ENCODE assay signal across 9 mouse cellular contexts in genomic region chr4:108834971-108835311, GRCm38 (mm10). TPM values are rescaled to one million over a fixed set of nuclear protein-coding genes. Genes with fewer than 3 reads are reported as not detected.
DNase-seq lines count a peak whose midpoint lies in the region; ATAC-seq and TF ChIP-seq lines count a peak whose summit lies in the region.
"Had no signal": no experiment of that assay in that cellular context is flagged by ENCODE, and none has a peak within 500 bp of the region (broad histone marks: within the 10 kb centered on the region; RNA-seq: fewer than 3 reads in every experiment).

No protein-coding gene starts in this region.

- 1% methylated on average over 15 of the region's 15 CpGs for WGBS in forebrain, embryonic 10.5 days
- WGBS in intestine, postnatal 0 days: under 1% methylated on average over 15 of the region's 15 CpGs
- under 1% methylated on average over 15 of the region's 15 CpGs for WGBS in midbrain, embryonic 11.5 days

- peak overlapping the region; percentile 79 to 89 for H3K4me3 ChIP-seq in MEL (ENCODE audit: control insufficient read depth in 1 of 2, insufficient read depth in 1 of 2, low read depth in 2 of 2, low read length in 2 of 2)
- peak overlapping the region; percentile 77 for H3K4me3 ChIP-seq in forebrain, embryonic 10.5 days
- peak overlapping the region; percentile 99 for H3K4me3 ChIP-seq in intestine, postnatal 0 days (ENCODE audit: low read depth, low read length)
- H3K4me3 ChIP-seq in midbrain, embryonic 11.5 days (ENCODE audit: low read depth, low read length): peak overlapping the region; percentile 78

- no peaks in the 10 kb centered on the region for H3K9me3 ChIP-seq in MEL (replicated peaks; ENCODE audit: insufficient read depth, low read length)
- H3K9me3 ChIP-seq in forebrain, embryonic 10.5 days: no peaks in the 10 kb centered on the region
- no peaks in the 10 kb centered on the region for H3K9me3 ChIP-seq in intestine, postnatal 0 days (ENCODE audit: control insufficient read depth)
- H3K9me3 ChIP-seq in midbrain, embryonic 11.5 days (ENCODE audit: control insufficient read depth, low read length): no peaks in the 10 kb centered on the region

- TF ChIP-seq POLR2A in MEL (IDR thresholded peaks at IDR 0.05; ENCODE audit: control insufficient read depth in 1 of 2, insufficient read depth in 1 of 2, low read depth in 1 of 2, low read length in 2 of 2, poor library complexity in 1 of 2): no peak

- peak overlapping the region; percentile 82 for H3K27ac ChIP-seq in MEL (ENCODE audit: control insufficient read depth, low read depth, low read length)
- peak overlapping the region; percentile 99 for H3K27ac ChIP-seq in forebrain, embryonic 10.5 days
- peak overlapping the region; percentile 91 for H3K27ac ChIP-seq in intestine, postnatal 0 days (ENCODE audit: low read depth, low read length)
- peak overlapping the region; percentile 99 for H3K27ac ChIP-seq in midbrain, embryonic 11.5 days (ENCODE audit: low read depth, low read length)

- H3K4me1 ChIP-seq in MEL (ENCODE audit: control insufficient read depth in 1 of 2, insufficient read depth in 2 of 2, low read length in 2 of 2): peaks cover 5 to 9% of the 10 kb centered on the region in 2 experiments
- peaks cover 33% of the 10 kb centered on the region for H3K4me1 ChIP-seq in forebrain, embryonic 10.5 days
- H3K4me1 ChIP-seq in intestine, postnatal 0 days (replicated peaks; ENCODE audit: control insufficient read depth, insufficient read depth, low read length): no peaks in the 10 kb centered on the region
- H3K4me1 ChIP-seq in midbrain, embryonic 11.5 days (ENCODE audit: control insufficient read depth, insufficient read depth, low read length): peaks cover 23% of the 10 kb centered on the region

- peaks cover 0 to 24% of the 10 kb centered on the region in 2 experiments; a peak in 2 of 4 replicates for H3K36me3 ChIP-seq in MEL (ENCODE audit: control insufficient read depth in 1 of 2, insufficient read depth in 2 of 2, low read length in 2 of 2)
- peaks cover 12% of the 10 kb centered on the region for H3K36me3 ChIP-seq in forebrain, embryonic 10.5 days (replicated peaks)
- H3K36me3 ChIP-seq in intestine, postnatal 0 days (ENCODE audit: control insufficient read depth, insufficient read depth): peaks cover 5% of the 10 kb centered on the region; the same call in 1 of the 2 replicates
- peaks cover under 1% of the 10 kb centered on the region; the same call in 1 of the 2 replicates for H3K36me3 ChIP-seq in midbrain, embryonic 11.5 days (ENCODE audit: control insufficient read depth, insufficient read depth, low read length)

- H3K9ac ChIP-seq in MEL (ENCODE audit: control insufficient read depth, low read depth, low read length, poor library complexity, severe bottlenecking): peak overlapping the region; percentile 67
- peak overlapping the region; percentile 96 for H3K9ac ChIP-seq in intestine, postnatal 0 days (ENCODE audit: low read depth, low read length)
- H3K9ac ChIP-seq in midbrain, embryonic 11.5 days (ENCODE audit: low read length): peak overlapping the region; percentile 97

- H3K4me2 ChIP-seq in intestine, postnatal 0 days (replicated peaks; ENCODE audit: low read depth): peak overlapping the region; percentile 73
- peak overlapping the region; percentile 83 for H3K4me2 ChIP-seq in midbrain, embryonic 11.5 days

- no peak for TF ChIP-seq RAD21 in MEL (IDR thresholded peaks at IDR 0.05; ENCODE audit: low read depth, low read length)

- ATAC-seq in intestine, postnatal 0 days: no peak
- no peak for ATAC-seq in midbrain, embryonic 11.5 days (ENCODE audit: low FRiP score)

- H3K27me3 ChIP-seq in MEL (ENCODE audit: control insufficient read depth in 1 of 2, insufficient read depth in 2 of 2, low read length in 2 of 2): no peaks in the 10 kb centered on the region
- no peaks in the 10 kb centered on the region for H3K27me3 ChIP-seq in forebrain, embryonic 10.5 days (ENCODE audit: poor library complexity, severe bottlenecking)
- no peaks in the 10 kb centered on the region for H3K27me3 ChIP-seq in intestine, postnatal 0 days (replicated peaks; ENCODE audit: control insufficient read depth, insufficient read depth, low read length)
- H3K27me3 ChIP-seq in midbrain, embryonic 11.5 days (ENCODE audit: control insufficient read depth, insufficient read depth, low read length): no peaks in the 10 kb centered on the region

- TF ChIP-seq CTCF in MEL (IDR thresholded peaks at IDR 0.05 in 2 of 3, conservative IDR thresholded peaks at IDR 0.05 in 1 of 3; ENCODE audit: control insufficient read depth in 1 of 3, insufficient read depth in 1 of 3, low read depth in 2 of 3, low read length in 3 of 3, poor library complexity in 1 of 3, severe bottlenecking in 1 of 3): no peak
- no peak; the same call in 1 of the 2 replicates for TF ChIP-seq CTCF in intestine, postnatal 0 days (IDR thresholded peaks at IDR 0.05; ENCODE audit: low read depth)

- H3K79me2 ChIP-seq in MEL (ENCODE audit: control insufficient read depth, insufficient read depth, low read length, poor library complexity): peaks cover 33% of the 10 kb centered on the region

- TF ChIP-seq EP300 in MEL (IDR thresholded peaks at IDR 0.05; ENCODE audit: low read depth in 1 of 2, low read length in 2 of 2): no peak

- DNase-seq in gastrocnemius, postnatal 10 days: peak; percentile 16
- DNase-seq in gastrocnemius, postnatal 25 days: no peak
- DNase-seq in MEL (ENCODE audit: low read depth, low spot score): no peak
- peak; percentile 25 for DNase-seq in forebrain, embryonic 10.5 days (ENCODE audit: extremely low spot score, low spot score)
- no peak for DNase-seq in midbrain, embryonic 11.5 days (ENCODE audit: low spot score, missing footprints)
- DNase-seq in layer of hippocampus, postnatal 14 days (ENCODE audit: low spot score in 2 of 2): no peak
- DNase-seq in layer of hippocampus, postnatal 25 days (ENCODE audit: extremely low spot score in 1 of 2, low spot score in 1 of 2): no peak

RNA-seq across cellular contexts. Expression of gene Txndc12, which starts 0.5 kb away (rescaled TPM):
- 10 to 100 TPM; 26.8 to 27.3 TPM for total RNA-seq in gastrocnemius, postnatal 10 days (2021)
- total RNA-seq in gastrocnemius, postnatal 25 days (2021): 10 to 100 TPM; 12.0 to 15.1 TPM
- total RNA-seq in MEL (2012; rRNA removed): 14.9 and 19.5 TPM in 2 replicates
- polyA plus RNA-seq in MEL (2012; ENCODE audit: insufficient read depth in 1 of 2, insufficient read length in 2 of 2, low read depth in 1 of 2, low replicate concordance in 2 of 2, missing spikeins in 1 of 2): 100 to 1,000 TPM in 1 of 2 experiments, 10 to 100 TPM in 1; 47.4 to 145 TPM
- polyA plus RNA-seq in forebrain, embryonic 10.5 days (2016; fragmentation: Nextera tagmentation; extraction: Ambion mirVana): 91.5 and 94.5 TPM in 2 replicates
- polyA plus RNA-seq in intestine, postnatal 0 days (2015; fragmentation: Nextera tagmentation; extraction: Ambion mirVana): 52.3 and 52.7 TPM in 2 replicates
- 112 and 113 TPM in 2 replicates for polyA plus RNA-seq in midbrain, embryonic 11.5 days (2014; fragmentation: Nextera tagmentation; extraction: Ambion mirVana)
- total RNA-seq in layer of hippocampus, postnatal 14 days (2021): 10 to 100 TPM; 38.8 to 38.9 TPM
- 10 to 100 TPM; 37.0 to 37.7 TPM for total RNA-seq in layer of hippocampus, postnatal 25 days (2021)

RNA-seq across cellular contexts. Expression of gene Btf3l4, which starts 1.5 kb away (rescaled TPM):
- 10 to 100 TPM; 72.7 to 76.4 TPM for total RNA-seq in gastrocnemius, postnatal 10 days (2021)
- total RNA-seq in gastrocnemius, postnatal 25 days (2021): 10 to 100 TPM; 39.4 to 44.8 TPM
- total RNA-seq in MEL (2012; rRNA removed): 24.4 and 24.5 TPM in 2 replicates
- 10 to 100 TPM in 1 of 2 experiments, not detected in 1; 43.8 TPM for polyA plus RNA-seq in MEL (2012; ENCODE audit: insufficient read depth in 1 of 2, insufficient read length in 2 of 2, low read depth in 1 of 2, low replicate concordance in 2 of 2, missing spikeins in 1 of 2)
- polyA plus RNA-seq in forebrain, embryonic 10.5 days (2016; fragmentation: Nextera tagmentation; extraction: Ambion mirVana): 213 and 218 TPM in 2 replicates
- 94.8 and 101 TPM in 2 replicates for polyA plus RNA-seq in intestine, postnatal 0 days (2015; fragmentation: Nextera tagmentation; extraction: Ambion mirVana)
- polyA plus RNA-seq in midbrain, embryonic 11.5 days (2014; fragmentation: Nextera tagmentation; extraction: Ambion mirVana): 284 and 311 TPM in 2 replicates
- 100 to 1,000 TPM in 1 of 2 experiments, 10 to 100 TPM in 1; 97.7 to 111 TPM for total RNA-seq in layer of hippocampus, postnatal 14 days (2021)
- total RNA-seq in layer of hippocampus, postnatal 25 days (2021): 10 to 100 TPM; 92.4 to 93.2 TPM

RNA-seq across cellular contexts. Expression of gene Kti12, which starts 12.6 kb away (rescaled TPM):
- 10 to 100 TPM; 16.8 to 18.5 TPM for total RNA-seq in gastrocnemius, postnatal 10 days (2021)
- total RNA-seq in gastrocnemius, postnatal 25 days (2021): 10 to 100 TPM; 19.7 to 20.7 TPM
- 47.2 and 65.3 TPM in 2 replicates for total RNA-seq in MEL (2012; rRNA removed)
- 10 to 100 TPM in 1 of 2 experiments, not detected in 1; 90.5 TPM for polyA plus RNA-seq in MEL (2012; ENCODE audit: insufficient read depth in 1 of 2, insufficient read length in 2 of 2, low read depth in 1 of 2, low replicate concordance in 2 of 2, missing spikeins in 1 of 2)
- 64.1 and 65.3 TPM in 2 replicates for polyA plus RNA-seq in forebrain, embryonic 10.5 days (2016; fragmentation: Nextera tagmentation; extraction: Ambion mirVana)
- 20.4 and 22.7 TPM in 2 replicates for polyA plus RNA-seq in intestine, postnatal 0 days (2015; fragmentation: Nextera tagmentation; extraction: Ambion mirVana)
- 44.0 and 49.9 TPM in 2 replicates for polyA plus RNA-seq in midbrain, embryonic 11.5 days (2014; fragmentation: Nextera tagmentation; extraction: Ambion mirVana)
- 10 to 100 TPM; 16.1 to 18.5 TPM for total RNA-seq in layer of hippocampus, postnatal 14 days (2021)
- total RNA-seq in layer of hippocampus, postnatal 25 days (2021): 10 to 100 TPM; 18.1 to 20.1 TPM

RNA-seq across cellular contexts. Expression of gene A730015C16Rik, which starts 13.5 kb away (rescaled TPM):
- not detected for total RNA-seq in gastrocnemius, postnatal 10 days (2021)
- not detected for total RNA-seq in gastrocnemius, postnatal 25 days (2021)
- 6.8 and 11.6 TPM in 2 replicates for total RNA-seq in MEL (2012; rRNA removed)
- under 1 TPM in 1 of 2 experiments, not detected in 1; 0.56 TPM for polyA plus RNA-seq in MEL (2012; ENCODE audit: insufficient read depth in 1 of 2, insufficient read length in 2 of 2, low read depth in 1 of 2, low replicate concordance in 2 of 2, missing spikeins in 1 of 2)
- polyA plus RNA-seq in forebrain, embryonic 10.5 days (2016; fragmentation: Nextera tagmentation; extraction: Ambion mirVana): 1.4 and 1.7 TPM in 2 replicates
- polyA plus RNA-seq in intestine, postnatal 0 days (2015; fragmentation: Nextera tagmentation; extraction: Ambion mirVana): 0.42 and 0.48 TPM in 2 replicates
- 1.2 TPM in 2 replicates for polyA plus RNA-seq in midbrain, embryonic 11.5 days (2014; fragmentation: Nextera tagmentation; extraction: Ambion mirVana)
- total RNA-seq in layer of hippocampus, postnatal 14 days (2021): under 1 TPM in 1 of 2 experiments, not detected in 1; 0.53 TPM
- total RNA-seq in layer of hippocampus, postnatal 25 days (2021): under 1 TPM in 1 of 2 experiments, not detected in 1; 0.37 TPM

RNA-seq across cellular contexts. Expression of gene Rab3b, which starts 43.9 kb away (rescaled TPM):
- 1 to 10 TPM in 1 of 2 experiments, under 1 TPM in 1; 0.52 to 1.1 TPM for total RNA-seq in gastrocnemius, postnatal 10 days (2021)
- total RNA-seq in gastrocnemius, postnatal 25 days (2021): not detected
- not detected in 2 replicates for total RNA-seq in MEL (2012; rRNA removed)
- under 1 TPM in 1 of 2 experiments, not detected in 1; 0.11 TPM for polyA plus RNA-seq in MEL (2012; ENCODE audit: insufficient read depth in 1 of 2, insufficient read length in 2 of 2, low read depth in 1 of 2, low replicate concordance in 2 of 2, missing spikeins in 1 of 2)
- polyA plus RNA-seq in forebrain, embryonic 10.5 days (2016; fragmentation: Nextera tagmentation; extraction: Ambion mirVana): 17.8 and 19.6 TPM in 2 replicates
- 12.0 and 12.7 TPM in 2 replicates for polyA plus RNA-seq in intestine, postnatal 0 days (2015; fragmentation: Nextera tagmentation; extraction: Ambion mirVana)
- polyA plus RNA-seq in midbrain, embryonic 11.5 days (2014; fragmentation: Nextera tagmentation; extraction: Ambion mirVana): 29.2 and 29.5 TPM in 2 replicates
- total RNA-seq in layer of hippocampus, postnatal 14 days (2021): 10 to 100 TPM; 45.9 to 54.2 TPM
- 10 to 100 TPM; 46.0 to 55.2 TPM for total RNA-seq in layer of hippocampus, postnatal 25 days (2021)
- total RNA-seq: hematopoietic stem cell, adult 5-6 weeks had no signal

Comparison
In these comparisons a context has a peak if more than half of its experiments do, and no peak if none do; other contexts are left out.
1. DNase-seq: peak in gastrocnemius, postnatal 10 days (single experiment) and forebrain, embryonic 10.5 days (single experiment); none in gastrocnemius, postnatal 25 days (single experiment), MEL (single experiment), midbrain, embryonic 11.5 days (single experiment), layer of hippocampus, postnatal 14 days (0 of 2) and layer of hippocampus, postnatal 25 days (0 of 2).
2. Peak in every context shown above with its lines, with median percentiles within 50 percentile points of each other: H3K27ac ChIP-seq, H3K4me3 ChIP-seq and H3K9ac ChIP-seq.